Mouse (Mus musculus): ENCODE data around the gene Frs2.

- no peak for TF ChIP-seq CTCF (IDR thresholded peaks at IDR 0.05; ENCODE audit: low read depth)
- no peak for TF ChIP-seq EP300 (IDR thresholded peaks at IDR 0.05; ENCODE audit: low read depth)
Observed at GRCm38 (mm10) chr10:117160099-117160498, 11.8 kb upstream of the Frs2 start.
